15 mouse cellular contexts compared by ENCODE assay signal in genomic region chr1:185441703-185442472, GRCm38 (mm10). TPM values are rescaled to one million over a fixed set of nuclear protein-coding genes. Genes with fewer than 3 reads are reported as not detected.
DNase-seq lines count a peak whose midpoint lies in the region; ATAC-seq and TF ChIP-seq lines count a peak whose summit lies in the region.
"Had no signal": no experiment of that assay in that cellular context is flagged by ENCODE, and none has a peak within 500 bp of the region (broad histone marks: within the 10 kb centered on the region; RNA-seq: fewer than 3 reads in every experiment).

No protein-coding gene starts in this region.

- 23% methylated on average over 18 of the region's 18 CpGs for WGBS in forebrain, postnatal 0 days
- WGBS in neural tube, embryonic 14.5 days: 52% methylated on average over 18 of the region's 18 CpGs
- WGBS in intestine, embryonic 15.5 days: 74% methylated on average over 18 of the region's 18 CpGs
- 75% methylated on average over 18 of the region's 18 CpGs for WGBS in intestine, postnatal 0 days

- H3K4me2 ChIP-seq in forebrain, postnatal 0 days (ENCODE audit: low read depth): no peak overlapping the region
- H3K4me2 ChIP-seq in neural tube, embryonic 14.5 days (ENCODE audit: low read depth, low read length): no peak overlapping the region
- no peak overlapping the region for H3K4me2 ChIP-seq in intestine, embryonic 15.5 days (replicated peaks)
- H3K4me2 ChIP-seq in intestine, postnatal 0 days (replicated peaks; ENCODE audit: low read depth): no peak overlapping the region
- H3K4me2 ChIP-seq: embryonic facial prominence, embryonic 13.5 days; heart, embryonic 15.5 days; kidney, embryonic 15.5 days had no signal

- H3K4me3 ChIP-seq in forebrain, postnatal 0 days (ENCODE audit: low read depth, low read length): no peak overlapping the region
- H3K4me3 ChIP-seq in neural tube, embryonic 14.5 days (ENCODE audit: low read depth, low read length): no peak overlapping the region
- no peak overlapping the region for H3K4me3 ChIP-seq in intestine, embryonic 15.5 days (replicated peaks)
- H3K4me3 ChIP-seq in intestine, postnatal 0 days (ENCODE audit: low read depth, low read length): no peak overlapping the region
- H3K4me3 ChIP-seq: embryonic facial prominence, embryonic 13.5 days; heart, embryonic 15.5 days; kidney, embryonic 15.5 days; limb, embryonic 10.5 days had no signal

- peak; percentile 81 for DNase-seq in left cerebral cortex, postnatal 4 days
- DNase-seq in left cerebral cortex, adult 11 months (ENCODE audit: low spot score): no peak
- DNase-seq in cerebellum, adult 9-10 months: peak; percentile 81
- DNase-seq in forebrain, postnatal 0 days: peak; percentile 66
- DNase-seq in adipocyte (ENCODE audit: low spot score): no peak
- DNase-seq: gastrocnemius, postnatal 10 days; lung, adult 18-20 months had no signal

- ATAC-seq in forebrain, postnatal 0 days: peak; percentile 85
- ATAC-seq in neural tube, embryonic 14.5 days (ENCODE audit: low read depth): peak; percentile 71; the same call in 1 of the 2 replicates
- ATAC-seq in intestine, embryonic 15.5 days: no peak
- ATAC-seq in intestine, postnatal 0 days: no peak
- ATAC-seq: CD4-positive, CD25-positive, alpha-beta regulatory T cell, adult 4 months had no signal

- H3K9ac ChIP-seq in forebrain, postnatal 0 days: no peak overlapping the region
- no peak overlapping the region for H3K9ac ChIP-seq in neural tube, embryonic 14.5 days (replicated peaks; ENCODE audit: low read depth, low read length)
- no peak overlapping the region for H3K9ac ChIP-seq in intestine, embryonic 15.5 days
- H3K9ac ChIP-seq in intestine, postnatal 0 days (ENCODE audit: low read depth, low read length): no peak overlapping the region
- H3K9ac ChIP-seq: embryonic facial prominence, embryonic 13.5 days; heart, embryonic 15.5 days; kidney, embryonic 15.5 days had no signal

- no peaks in the 10 kb centered on the region for H3K27me3 ChIP-seq in forebrain, postnatal 0 days (ENCODE audit: insufficient read depth, low read length)
- no peaks in the 10 kb centered on the region for H3K27me3 ChIP-seq in neural tube, embryonic 14.5 days (ENCODE audit: control insufficient read depth, insufficient read depth, low read length)
- no peaks in the 10 kb centered on the region for H3K27me3 ChIP-seq in intestine, embryonic 15.5 days (replicated peaks)
- no peaks in the 10 kb centered on the region for H3K27me3 ChIP-seq in intestine, postnatal 0 days (replicated peaks; ENCODE audit: control insufficient read depth, insufficient read depth, low read length)
- H3K27me3 ChIP-seq: embryonic facial prominence, embryonic 13.5 days; heart, embryonic 15.5 days; kidney, embryonic 15.5 days had no signal

- peak overlapping the region; percentile 40; the same call in 1 of the 2 replicates for H3K27ac ChIP-seq in forebrain, postnatal 0 days (ENCODE audit: low read depth, low read length)
- peak overlapping the region; percentile 34; the same call in 1 of the 2 replicates for H3K27ac ChIP-seq in neural tube, embryonic 14.5 days (ENCODE audit: low read depth, low read length)
- no peak overlapping the region for H3K27ac ChIP-seq in intestine, embryonic 15.5 days
- H3K27ac ChIP-seq in intestine, postnatal 0 days (ENCODE audit: low read depth, low read length): no peak overlapping the region
- H3K27ac ChIP-seq: embryonic facial prominence, embryonic 13.5 days; heart, embryonic 15.5 days; kidney, embryonic 15.5 days; limb, embryonic 10.5 days had no signal

- H3K4me1 ChIP-seq in forebrain, postnatal 0 days (ENCODE audit: insufficient read depth): peaks cover 27% of the 10 kb centered on the region
- 0 out of 2 replicates have a peak, but pooled peaks cover 2% of the 10 kb centered on the region for H3K4me1 ChIP-seq in neural tube, embryonic 14.5 days (ENCODE audit: control insufficient read depth, insufficient read depth, low read length)
- no peaks in the 10 kb centered on the region for H3K4me1 ChIP-seq in intestine, embryonic 15.5 days (replicated peaks)
- no peaks in the 10 kb centered on the region for H3K4me1 ChIP-seq in intestine, postnatal 0 days (replicated peaks; ENCODE audit: control insufficient read depth, insufficient read depth, low read length)
- H3K4me1 ChIP-seq: embryonic facial prominence, embryonic 13.5 days; limb, embryonic 10.5 days had no signal

- TF ChIP-seq CTCF in forebrain, postnatal 0 days (IDR thresholded peaks at IDR 0.05; ENCODE audit: low read depth): no peak
- no peak for TF ChIP-seq CTCF in intestine, postnatal 0 days (IDR thresholded peaks at IDR 0.05; ENCODE audit: low read depth)

- intact Hi-C loops in left cerebral cortex, postnatal 4 days (cut with DNase I): no loop called here

- H3K9me3 ChIP-seq in forebrain, postnatal 0 days (ENCODE audit: low read length): no peaks in the 10 kb centered on the region
- H3K9me3 ChIP-seq in neural tube, embryonic 14.5 days (ENCODE audit: control insufficient read depth, low read length): no peaks in the 10 kb centered on the region
- H3K9me3 ChIP-seq in intestine, embryonic 15.5 days: no peaks in the 10 kb centered on the region
- H3K9me3 ChIP-seq in intestine, postnatal 0 days (ENCODE audit: control insufficient read depth): no peaks in the 10 kb centered on the region
- H3K9me3 ChIP-seq: embryonic facial prominence, embryonic 13.5 days; heart, embryonic 15.5 days; kidney, embryonic 15.5 days; limb, embryonic 10.5 days had no signal

- no peaks in the 10 kb centered on the region for H3K36me3 ChIP-seq in forebrain, postnatal 0 days (ENCODE audit: insufficient read depth)
- H3K36me3 ChIP-seq in neural tube, embryonic 14.5 days (ENCODE audit: control insufficient read depth, insufficient read depth, low read length): no peaks in the 10 kb centered on the region
- H3K36me3 ChIP-seq in intestine, embryonic 15.5 days: no peaks in the 10 kb centered on the region
- H3K36me3 ChIP-seq in intestine, postnatal 0 days (ENCODE audit: control insufficient read depth, insufficient read depth): no peaks in the 10 kb centered on the region
- H3K36me3 ChIP-seq: embryonic facial prominence, embryonic 13.5 days; heart, embryonic 15.5 days; kidney, embryonic 15.5 days; limb, embryonic 10.5 days had no signal

RNA-seq across cellular contexts. Expression of gene Slc30a10, which starts 12.8 kb away (rescaled TPM):
- total RNA-seq in left cerebral cortex, postnatal 4 days (2021): 10 to 100 TPM; 14.7 to 16.2 TPM
- 12.9 and 15.8 TPM in 2 replicates for total RNA-seq in forebrain, postnatal 0 days (2014; rRNA removed)
- 3.2 and 5.0 TPM in 2 replicates for polyA plus RNA-seq in forebrain, postnatal 0 days (2015; fragmentation: Nextera tagmentation; extraction: Ambion mirVana)
- 5.8 and 6.3 TPM in 2 replicates for polyA plus RNA-seq in neural tube, embryonic 14.5 days (2014; fragmentation: Nextera tagmentation; extraction: Ambion mirVana)
- 2.3 TPM in 2 replicates for polyA plus RNA-seq in intestine, embryonic 15.5 days (2015; fragmentation: Nextera tagmentation; extraction: Ambion mirVana)
- polyA plus RNA-seq in intestine, postnatal 0 days (2015; fragmentation: Nextera tagmentation; extraction: Ambion mirVana): 8.5 and 9.3 TPM in 2 replicates
- polyA plus RNA-seq: CD4-positive, CD25-positive, alpha-beta regulatory T cell, adult 4 months had no signal

Comparison
In these comparisons a context has a peak if more than half of its experiments do, and no peak if none do; other contexts are left out.
1. DNase-seq: peak in left cerebral cortex, postnatal 4 days (single experiment), cerebellum, adult 9-10 months (single experiment) and forebrain, postnatal 0 days (single experiment); none in left cerebral cortex, adult 11 months (single experiment) and adipocyte (single experiment).
2. ATAC-seq: peak in forebrain, postnatal 0 days (single experiment) and neural tube, embryonic 14.5 days (single experiment); none in intestine, embryonic 15.5 days (single experiment) and intestine, postnatal 0 days (single experiment).
3. H3K27ac ChIP-seq: peak in forebrain, postnatal 0 days (single experiment) and neural tube, embryonic 14.5 days (single experiment); none in intestine, embryonic 15.5 days (single experiment) and intestine, postnatal 0 days (single experiment).